Mouse (Mus musculus) C2C12 (cell line): ENCODE data around the gene Emp3.
"Not testable (repeated sequence)": the region's sequence is repeated elsewhere in the genome, so short reads cannot be mapped to it uniquely, and the experiment has no call there.

ENCODE experiments used
- CEBPB ChIP-seq: IDR thresholded peaks from one replicate; pipeline ENCODE4 v1.6.1; 2011; ENCODE audit warnings: low read depth, mild to moderate bottlenecking, control low read depth, moderate library complexity
- CTCF ChIP-seq: IDR thresholded peaks from one replicate; pipeline ENCODE4 v1.5.1; 2011; ENCODE audit not compliant: control insufficient read depth, insufficient read depth, insufficient read length
- MAX ChIP-seq: IDR thresholded peaks from one replicate; pipeline ENCODE4 v1.6.1; 2011; ENCODE audit warnings: mild to moderate bottlenecking, control low read depth
- MYOD1 ChIP-seq: IDR thresholded peaks from one replicate; pipeline ENCODE4 v1.6.1; 2011; ENCODE audit warnings: low read depth; ENCODE audit not compliant: control insufficient read depth, insufficient read length
- USF1 ChIP-seq: IDR thresholded peaks from one replicate; pipeline ENCODE4 v1.6.1; 2011; ENCODE audit warnings: low read depth, mild to moderate bottlenecking, control low read depth, moderate library complexity

DNA sequence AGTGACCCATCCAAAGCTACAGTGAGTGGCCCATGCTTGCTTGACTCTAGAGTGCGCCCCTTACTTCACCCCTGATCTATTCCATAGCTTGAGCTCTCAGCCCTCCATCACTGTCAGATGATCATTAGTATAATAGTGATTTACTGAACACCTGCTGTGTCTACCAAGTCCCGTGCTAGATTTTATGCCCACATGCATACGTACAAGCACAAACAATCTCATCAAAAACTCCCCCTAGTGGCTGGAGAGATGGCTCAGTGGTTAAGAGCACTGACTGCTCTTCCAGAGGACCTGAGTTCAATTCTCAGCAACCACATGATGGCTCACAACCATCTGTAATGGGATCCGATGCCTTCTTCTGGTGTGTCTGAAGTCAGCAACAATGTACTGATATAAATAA is 23.1 kb downstream of the Emp3 start:
- not testable (repeated sequence) for TF ChIP-seq CTCF, CEBPB, MAX, MYOD1, USF1
